Mouse (Mus musculus): ENCODE measurements at regions not wholly inside any gene's neighbourhood (a gene's known extent, or its start where the extent isn't known, plus 50 kb on each side); places are given as distances from the start of the nearest gene placed in this dataset.

DNA sequence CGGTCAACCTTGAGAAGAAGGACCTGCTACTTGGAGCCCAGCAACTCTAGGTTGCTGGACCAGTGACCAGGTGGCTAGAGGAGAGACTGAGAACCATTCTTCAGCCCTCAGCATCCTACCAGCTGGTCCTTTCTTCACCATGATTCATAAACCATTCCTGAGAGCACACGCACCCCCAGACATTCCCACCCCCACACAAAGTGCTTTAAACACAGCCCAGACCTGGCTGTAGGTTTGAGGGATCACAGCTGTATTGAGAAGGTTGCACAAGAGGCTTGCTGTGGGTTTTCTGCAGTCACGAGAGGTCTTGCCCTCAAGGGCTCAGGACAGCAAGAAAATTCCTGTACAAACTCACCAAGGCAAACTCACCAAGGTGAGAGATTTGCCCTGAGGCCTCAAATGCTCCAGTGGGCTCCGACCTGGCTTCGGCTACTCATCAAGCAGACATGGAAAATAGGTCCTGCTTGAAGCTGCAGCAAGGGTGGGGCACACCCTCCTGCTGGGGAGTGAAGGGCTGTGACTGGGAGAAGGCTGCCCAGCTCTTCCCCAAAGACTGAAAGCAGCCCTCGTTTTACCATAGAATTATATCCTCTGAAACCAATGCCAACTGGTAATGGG is 161.9 kb upstream of the Lnx1 start:
- H3K9me3 ChIP-seq (ENCODE audit: control insufficient read depth, low read length), result no peaks in the 10 kb centered on the region
- H3K9ac ChIP-seq (replicated peaks), result no peak overlapping the region
- H3K4me1 ChIP-seq (replicated peaks; ENCODE audit: control insufficient read depth in 2 of 2, insufficient read depth in 2 of 2, low read length in 1 of 2), result no peaks in the 10 kb centered on the region
- H3K36me3 ChIP-seq (replicated peaks; ENCODE audit: control insufficient read depth, insufficient read depth, low read depth), result no peaks in the 10 kb centered on the region
- no peak overlapping the region for H3K4me3 ChIP-seq (ENCODE audit: insufficient read depth in 1 of 2, low read depth in 2 of 2, low read length in 2 of 2)
- DNase-seq (ENCODE audit: low read depth in 3 of 3, low spot score in 3 of 3), result no peak
- H3K27me3 ChIP-seq (ENCODE audit: control insufficient read depth, insufficient read depth, low read length), result no peaks in the 10 kb centered on the region
- no peak overlapping the region for H3K27ac ChIP-seq
- H3K4me2 ChIP-seq (ENCODE audit: low read depth), result no peak overlapping the region
- 50% methylated on average over 6 of the region's 6 CpGs for WGBS (ENCODE audit: insufficient replicate concordance)
- no peak for ATAC-seq (ENCODE audit: insufficient read depth)
- no peak for TF ChIP-seq EP300 (IDR thresholded peaks at IDR 0.05; ENCODE audit: low read depth)

DNA sequence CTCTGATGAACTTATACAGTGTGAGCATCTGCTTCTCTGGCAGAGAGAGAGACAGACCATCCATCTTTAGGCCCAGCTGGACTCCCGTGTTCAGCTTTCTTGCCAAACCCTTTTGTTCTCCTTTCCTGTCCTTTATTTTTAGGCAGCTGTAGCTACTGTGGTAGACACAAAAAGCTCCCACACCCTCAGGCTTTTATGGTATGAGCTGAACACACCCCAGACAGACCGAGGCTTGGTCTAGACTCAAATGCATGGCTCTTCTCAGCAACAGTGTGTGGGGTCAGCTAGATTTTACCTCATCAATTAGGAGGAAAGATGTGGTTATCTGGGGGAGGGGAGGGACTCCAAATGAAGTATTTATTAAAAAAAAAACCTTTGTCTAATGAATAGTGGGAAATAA is 158.6 kb upstream of the Lnx1 start:
- no peaks in the 10 kb centered on the region for H3K36me3 ChIP-seq (replicated peaks; ENCODE audit: control insufficient read depth, insufficient read depth, low read depth)
- H3K27me3 ChIP-seq (ENCODE audit: control insufficient read depth, insufficient read depth, low read length), result no peaks in the 10 kb centered on the region
- H3K4me2 ChIP-seq (ENCODE audit: low read depth), result no peak overlapping the region
- DNase-seq (ENCODE audit: low read depth in 3 of 3, low spot score in 3 of 3) (no peak), ATAC-seq (ENCODE audit: insufficient read depth) (no peak)
- H3K4me3 ChIP-seq (ENCODE audit: insufficient read depth in 1 of 2, low read depth in 2 of 2, low read length in 2 of 2), result no peak overlapping the region
- no peak overlapping the region for H3K27ac ChIP-seq
- no peaks in the 10 kb centered on the region for H3K9me3 ChIP-seq (ENCODE audit: control insufficient read depth, low read length)
- TF ChIP-seq CTCF (IDR thresholded peaks at IDR 0.05; ENCODE audit: low read depth), result no peak
- no peak for TF ChIP-seq EP300 (IDR thresholded peaks at IDR 0.05; ENCODE audit: low read depth)
- WGBS (ENCODE audit: insufficient replicate concordance), result 50% methylated on average over 2 of the region's 2 CpGs
- no peak overlapping the region for H3K9ac ChIP-seq (replicated peaks)
- no peaks in the 10 kb centered on the region for H3K4me1 ChIP-seq (replicated peaks; ENCODE audit: control insufficient read depth in 2 of 2, insufficient read depth in 2 of 2, low read length in 1 of 2)

DNA sequence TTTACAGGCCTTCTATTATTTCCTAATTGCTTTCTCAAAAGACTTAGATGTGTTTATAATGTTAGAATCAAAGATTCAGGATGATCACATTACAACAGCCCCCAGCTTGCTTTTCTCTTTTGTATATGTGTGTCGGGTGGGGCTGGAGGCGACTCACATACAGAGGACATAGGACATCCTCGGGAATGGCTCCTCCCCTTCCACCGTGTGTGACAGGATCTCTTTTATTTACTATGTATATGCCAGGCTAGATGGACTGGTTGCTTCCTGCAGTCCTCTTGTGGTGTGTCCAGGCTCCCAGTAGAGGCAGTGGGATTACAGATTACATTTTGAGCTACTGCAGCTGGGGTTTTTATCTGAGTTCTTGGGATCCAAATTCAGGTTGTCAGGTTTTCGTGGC is 155.1 kb upstream of the Lnx1 start:
- no peak overlapping the region for H3K9ac ChIP-seq (replicated peaks)
- DNase-seq (ENCODE audit: low read depth in 3 of 3, low spot score in 3 of 3), result no peak
- no peak overlapping the region for H3K4me3 ChIP-seq (ENCODE audit: insufficient read depth in 1 of 2, low read depth in 2 of 2, low read length in 2 of 2)
- no peak overlapping the region for H3K4me2 ChIP-seq (ENCODE audit: low read depth)
- no peaks in the 10 kb centered on the region for H3K27me3 ChIP-seq (ENCODE audit: control insufficient read depth, insufficient read depth, low read length)
- WGBS (ENCODE audit: insufficient replicate concordance), result 55% methylated on average over 5 of the region's 5 CpGs
- ATAC-seq (ENCODE audit: insufficient read depth), result no peak
- H3K36me3 ChIP-seq (replicated peaks; ENCODE audit: control insufficient read depth, insufficient read depth, low read depth), result no peaks in the 10 kb centered on the region
- no peaks in the 10 kb centered on the region for H3K4me1 ChIP-seq (replicated peaks; ENCODE audit: control insufficient read depth in 2 of 2, insufficient read depth in 2 of 2, low read length in 1 of 2)
- H3K27ac ChIP-seq, result no peak overlapping the region
- H3K9me3 ChIP-seq (ENCODE audit: control insufficient read depth, low read length), result no peaks in the 10 kb centered on the region
- TF ChIP-seq EP300 (IDR thresholded peaks at IDR 0.05; ENCODE audit: low read depth), result no peak
- no peak for TF ChIP-seq CTCF (IDR thresholded peaks at IDR 0.05; ENCODE audit: low read depth)

DNA sequence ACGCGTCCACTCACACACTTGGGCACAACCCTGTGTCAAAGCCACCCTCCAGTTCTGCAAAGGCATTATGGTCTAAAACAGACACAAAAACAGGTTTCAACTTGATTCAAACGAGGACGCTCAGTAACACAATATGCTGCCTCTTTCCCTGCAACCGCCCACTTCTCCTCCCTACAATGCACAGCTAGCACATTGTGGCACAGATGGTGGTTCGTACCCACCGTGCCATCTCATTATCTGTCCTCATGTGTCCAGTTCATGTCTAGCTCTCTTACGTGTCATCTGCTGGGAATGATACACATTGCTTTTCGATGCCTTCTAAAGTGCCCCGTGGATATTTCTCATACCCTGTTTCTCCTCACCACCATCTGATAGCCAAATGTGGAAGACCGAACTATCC is 154.4 kb upstream of the Lnx1 start:
- WGBS (ENCODE audit: insufficient replicate concordance), result 73% methylated on average over 11 of the region's 11 CpGs

DNA sequence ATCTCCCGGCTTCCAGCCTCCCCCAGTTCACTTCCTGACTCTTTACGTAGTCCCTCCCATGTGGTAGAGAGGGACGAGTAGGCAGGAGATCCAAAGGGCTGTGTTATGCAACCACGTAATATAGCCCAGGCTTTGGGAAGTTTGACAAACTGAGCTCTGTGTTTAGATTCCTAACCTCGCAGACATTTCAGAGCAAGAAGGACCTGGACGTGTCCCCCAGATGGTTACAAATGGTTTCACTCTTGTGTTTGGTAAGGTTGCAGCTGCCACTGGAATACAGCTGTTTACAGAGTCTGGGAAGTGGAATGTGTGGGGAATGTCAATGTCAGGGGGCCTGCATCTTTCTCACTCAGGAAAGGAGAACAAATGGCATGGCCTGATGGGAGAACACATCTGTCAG is 145.1 kb upstream of the Lnx1 start:
- no peak for TF ChIP-seq CTCF (IDR thresholded peaks at IDR 0.05; ENCODE audit: low read depth)
- no peak for TF ChIP-seq EP300 (IDR thresholded peaks at IDR 0.05; ENCODE audit: low read depth)
- no peak for ATAC-seq (ENCODE audit: insufficient read depth)
- Histone ChIP-seq H3K36me3 (replicated peaks; ENCODE audit: control insufficient read depth, insufficient read depth, low read depth) (no peaks in the 10 kb centered on the region), H3K4me2 (ENCODE audit: low read depth) (no peak overlapping the region), H3K27ac (no peak overlapping the region), H3K9me3 (ENCODE audit: control insufficient read depth, low read length) (no peaks in the 10 kb centered on the region), H3K27me3 (ENCODE audit: control insufficient read depth, insufficient read depth, low read length) (no peaks in the 10 kb centered on the region), H3K4me3 (ENCODE audit: insufficient read depth in 1 of 2, low read depth in 2 of 2, low read length in 2 of 2) (no peak overlapping the region), H3K9ac (replicated peaks) (no peak overlapping the region), H3K4me1 (replicated peaks; ENCODE audit: control insufficient read depth in 2 of 2, insufficient read depth in 2 of 2, low read length in 1 of 2) (no peaks in the 10 kb centered on the region)
- WGBS (ENCODE audit: insufficient replicate concordance), result 43% methylated on average over 6 of the region's 6 CpGs
- no peak for DNase-seq (ENCODE audit: low read depth in 3 of 3, low spot score in 3 of 3)

More for the DNA sequence above, 154.4 kb upstream of the Lnx1 start:
- DNase-seq (ENCODE audit: low read depth in 3 of 3, low spot score in 3 of 3) (no peak), ATAC-seq (ENCODE audit: insufficient read depth) (no peak)
- no peak overlapping the region for H3K4me2 ChIP-seq (ENCODE audit: low read depth)
- H3K27me3 ChIP-seq (ENCODE audit: control insufficient read depth, insufficient read depth, low read length), result no peaks in the 10 kb centered on the region
- TF ChIP-seq EP300 (IDR thresholded peaks at IDR 0.05; ENCODE audit: low read depth) (no peak), CTCF (IDR thresholded peaks at IDR 0.05; ENCODE audit: low read depth) (no peak)
- no peak overlapping the region for H3K27ac ChIP-seq
- no peaks in the 10 kb centered on the region for H3K4me1 ChIP-seq (replicated peaks; ENCODE audit: control insufficient read depth in 2 of 2, insufficient read depth in 2 of 2, low read length in 1 of 2)
- H3K36me3 ChIP-seq (replicated peaks; ENCODE audit: control insufficient read depth, insufficient read depth, low read depth), result no peaks in the 10 kb centered on the region
- H3K4me3 ChIP-seq (ENCODE audit: insufficient read depth in 1 of 2, low read depth in 2 of 2, low read length in 2 of 2), result no peak overlapping the region
- no peak overlapping the region for H3K9ac ChIP-seq (replicated peaks)
- no peaks in the 10 kb centered on the region for H3K9me3 ChIP-seq (ENCODE audit: control insufficient read depth, low read length)

All from liver, embryonic 14.5 days (tissue).